In the genomic region with DNA sequence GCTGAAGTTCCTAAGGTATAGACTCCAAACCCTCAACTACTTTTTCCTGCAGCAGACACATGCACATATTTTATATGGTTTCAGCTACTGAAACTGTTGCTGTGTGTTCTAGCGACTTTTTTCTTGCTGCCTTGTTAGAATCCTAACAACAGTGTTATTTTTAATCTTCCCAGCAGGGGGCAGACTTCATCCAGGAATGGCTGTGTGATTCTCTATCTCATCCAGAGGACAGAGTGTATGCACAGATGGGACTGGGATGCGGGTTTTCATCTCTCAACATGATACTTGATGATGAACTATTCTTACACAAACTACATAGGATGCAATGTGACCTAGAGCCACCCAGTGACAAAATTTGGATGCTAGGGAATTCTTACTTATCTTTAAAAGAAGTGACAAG, we compare ENCODE assay signal across 8 mouse cellular contexts. TPM values are rescaled to one million over a fixed set of nuclear protein-coding genes. Genes with fewer than 3 reads are reported as not detected.
A peak's percentile ranks its signal among the peaks of the same experiment; 100 is the strongest.
DNase-seq lines count a peak whose midpoint lies in the region; ATAC-seq lines count a peak whose summit lies in the region.

No protein-coding gene starts in this region.

- no peak overlapping the region for H3K4me2 ChIP-seq in kidney, embryonic 15.5 days
- H3K4me2 ChIP-seq in hindbrain, embryonic 11.5 days (replicated peaks; ENCODE audit: low read depth, low read length), result no peak overlapping the region

- no peak overlapping the region for H3K9ac ChIP-seq in kidney, embryonic 15.5 days
- H3K9ac ChIP-seq in hindbrain, embryonic 11.5 days (ENCODE audit: low read depth, low read length), result no peak overlapping the region

- no peak overlapping the region for H3K4me3 ChIP-seq in kidney, embryonic 15.5 days (replicated peaks)
- no peak overlapping the region for H3K4me3 ChIP-seq in hindbrain, embryonic 11.5 days (ENCODE audit: low read depth, low read length)

- peak; percentile 79 for DNase-seq in kidney, adult 9 months
- DNase-seq in T-cell, adult 2 months (ENCODE audit: low spot score), result peak; percentile 35
- peak; percentile 72 for DNase-seq in embryo, embryonic 10 days (ENCODE audit: low spot score)
- peak; percentile 86 for DNase-seq in hindbrain, embryonic 11.5 days (ENCODE audit: low spot score)
- peak; percentile 51 to 90 for DNase-seq in left cerebral cortex, postnatal 10 days (ENCODE audit: extremely low spot score in 1 of 2, low spot score in 2 of 2)
- DNase-seq in naive thymus-derived CD4-positive, alpha-beta T cell, adult 2 months (ENCODE audit: low read depth), result peak; percentile 65

- WGBS in kidney, embryonic 15.5 days, result 23% methylated on average over 2 of the region's 2 CpGs
- WGBS in hindbrain, embryonic 11.5 days, result 41% methylated on average over 2 of the region's 2 CpGs

- no peaks in the 10 kb centered on the region for H3K36me3 ChIP-seq in kidney, embryonic 15.5 days
- H3K36me3 ChIP-seq in hindbrain, embryonic 11.5 days (ENCODE audit: control insufficient read depth, insufficient read depth, low read length), result no peaks in the 10 kb centered on the region

- no peak overlapping the region for H3K27ac ChIP-seq in kidney, embryonic 15.5 days
- H3K27ac ChIP-seq in hindbrain, embryonic 11.5 days (ENCODE audit: low read depth, low read length), result no peak overlapping the region

- no peak for ATAC-seq in kidney, embryonic 15.5 days (replicated peaks; ENCODE audit: low FRiP score)
- ATAC-seq in hindbrain, embryonic 11.5 days (ENCODE audit: low FRiP score), result no peak
- ATAC-seq in activated CD4-positive, CD25-positive, alpha-beta regulatory T cell, adult 4 months, result no peak

- 0 out of 2 replicates have a peak, but pooled peaks cover 4% of the 10 kb centered on the region for H3K4me1 ChIP-seq in kidney, embryonic 15.5 days
- H3K4me1 ChIP-seq in hindbrain, embryonic 11.5 days (replicated peaks; ENCODE audit: control insufficient read depth, insufficient read depth, low read length), result no peaks in the 10 kb centered on the region

- no peaks in the 10 kb centered on the region for H3K27me3 ChIP-seq in kidney, embryonic 15.5 days
- H3K27me3 ChIP-seq in hindbrain, embryonic 11.5 days (ENCODE audit: control insufficient read depth, insufficient read depth, low read length), result no peaks in the 10 kb centered on the region

- intact Hi-C loops in left cerebral cortex, postnatal 10 days (cut with DNase I), result loop anchor here (5.0 to 10.0 kb wide), 4 partner anchors 132 to 480 kb away; no protein-coding TSS in a partner anchor

- H3K9me3 ChIP-seq in kidney, embryonic 15.5 days (replicated peaks), result no peaks in the 10 kb centered on the region
- no peaks in the 10 kb centered on the region for H3K9me3 ChIP-seq in hindbrain, embryonic 11.5 days (ENCODE audit: control insufficient read depth, low read length)

RNA-seq across cellular contexts. Expression of a gene that starts 50.5 kb away (rescaled TPM):
- polyA plus RNA-seq in kidney, embryonic 15.5 days (2015; fragmentation: Nextera tagmentation; extraction: Ambion mirVana), result 70.6 and 76.1 TPM in 2 replicates
- 93.8 and 102 TPM in 2 replicates for polyA plus RNA-seq in hindbrain, embryonic 11.5 days (2014; fragmentation: Nextera tagmentation; extraction: Ambion mirVana)
- total RNA-seq in left cerebral cortex, postnatal 10 days (2021), result 10 to 100 TPM; 11.4 to 15.4 TPM
- 1 to 10 TPM; 3.3 to 7.1 TPM for polyA plus RNA-seq in activated CD4-positive, CD25-positive, alpha-beta regulatory T cell, adult 4 months (2017; shearing (Covaris generic))

RNA-seq across cellular contexts. Expression of a gene that starts 54.0 kb away (rescaled TPM):
- 27.1 and 31.1 TPM in 2 replicates for polyA plus RNA-seq in kidney, embryonic 15.5 days (2015; fragmentation: Nextera tagmentation; extraction: Ambion mirVana)
- 5.7 and 6.0 TPM in 2 replicates for polyA plus RNA-seq in hindbrain, embryonic 11.5 days (2014; fragmentation: Nextera tagmentation; extraction: Ambion mirVana)
- 1 to 10 TPM; 9.2 to 9.3 TPM for total RNA-seq in left cerebral cortex, postnatal 10 days (2021)
- 1 to 10 TPM; 1.2 TPM for polyA plus RNA-seq in activated CD4-positive, CD25-positive, alpha-beta regulatory T cell, adult 4 months (2017; shearing (Covaris generic))

Comparison
In these comparisons a context has a peak if more than half of its experiments do, and no peak if none do; other contexts are left out.
1. DNase-seq: peak in every context shown above with its lines; median percentile 86 in hindbrain, embryonic 11.5 days; 79 in kidney, adult 9 months; 72 in embryo, embryonic 10 days; 70 in left cerebral cortex, postnatal 10 days; 65 in naive thymus-derived CD4-positive, alpha-beta T cell, adult 2 months; 35 in T-cell, adult 2 months.